Mouse (Mus musculus): ENCODE measurements at regions not wholly inside any gene's neighbourhood (a gene's known extent, or its start where the extent isn't known, plus 50 kb on each side); places are given as distances from the start of the nearest gene placed in this dataset.

GRCm38 (mm10) chr4:125270951-125271350, 143.3 kb upstream of the Zc3h12a start:
- no peak for TF ChIP-seq POLR2A (IDR thresholded peaks at IDR 0.05; ENCODE audit: insufficient read depth, low read depth, low read length)
- no peak for TF ChIP-seq CTCF (IDR thresholded peaks at IDR 0.05; ENCODE audit: insufficient read depth, low read depth, low read length)
